Mouse (Mus musculus): ENCODE measurements around the gene Olfr996. TPM values are rescaled to one million over a fixed set of nuclear protein-coding genes. Genes with fewer than 3 reads are reported as not detected.

The Olfr996 gene
- not detected for total RNA-seq (2023)

GRCm38 (mm10) chr2:85578915-85579314, at the start of gene Olfr996:
Gene Olfr996 (plus strand): TSS chr2:85579215.

GRCm38 (mm10) chr2:85588648-85589047, 9.6 kb downstream of the Olfr996 start, which contains the start of gene Olfr998:
Gene Olfr998 (plus strand): TSS chr2:85588948.

GRCm38 (mm10) chr2:85611803-85612202, 32.8 kb downstream of the Olfr996 start, which contains the start of gene Olfr1000:
Gene Olfr1000 (minus strand): TSS chr2:85611903.

Other genes starting within 250 kb of the Olfr996 start
- not detected for gene Olfr987, start 239.9 kb upstream of the Olfr996 start, total RNA-seq (2023)
- not detected for gene Olfr988, start 216.0 kb upstream of the Olfr996 start, total RNA-seq (2023)
- not detected for gene Olfr992, start 169.7 kb upstream of the Olfr996 start, total RNA-seq (2023)
- gene Olfr993, start 164.3 kb upstream of the Olfr996 start, total RNA-seq (2023), result not detected
- gene Olfr994, start 142.8 kb upstream of the Olfr996 start, total RNA-seq (2023), result not detected
- gene Olfr995, start 135.6 kb upstream of the Olfr996 start, total RNA-seq (2023), result not detected
- not detected for gene 4833423E24Rik, start 60.2 kb upstream of the Olfr996 start, total RNA-seq (2023)
- gene Olfr998, start 9.7 kb downstream of the Olfr996 start, total RNA-seq (2023), result not detected
- gene Olfr1000, start 32.7 kb downstream of the Olfr996 start, total RNA-seq (2023), result not detected
- gene Olfr1002, start 71.5 kb downstream of the Olfr996 start, total RNA-seq (2023), result not detected
- not detected for gene Olfr154, start 85.2 kb downstream of the Olfr996 start, total RNA-seq (2023)
- gene Olfr1006, start 99.6 kb downstream of the Olfr996 start, total RNA-seq (2023), result not detected
- not detected for gene Olfr1008, start 110.2 kb downstream of the Olfr996 start, total RNA-seq (2023)
- gene Olfr1009, start 136.2 kb downstream of the Olfr996 start, total RNA-seq (2023), result not detected
- gene Olfr1012, start 183.6 kb downstream of the Olfr996 start, total RNA-seq (2023), result not detected
- not detected for gene Olfr1013, start 187.9 kb downstream of the Olfr996 start, total RNA-seq (2023)
- not detected for gene Olfr1014, start 193.5 kb downstream of the Olfr996 start, total RNA-seq (2023)
- not detected for gene Olfr1015, start 202.8 kb downstream of the Olfr996 start, total RNA-seq (2023)
- not detected for gene Olfr1016, start 223.3 kb downstream of the Olfr996 start, total RNA-seq (2023)
- gene Olfr1018, start 239.3 kb downstream of the Olfr996 start, total RNA-seq (2023), result not detected